Mouse (Mus musculus): ENCODE data around the gene Usp5. TPM values are rescaled to one million over a fixed set of nuclear protein-coding genes. Genes with fewer than 3 reads are reported as not detected.
A peak's percentile ranks its signal among the peaks of the same experiment; 100 is the strongest.

The Usp5 gene
- polyA plus RNA-seq, 1 experiment, result 66.2 TPM

DNA sequence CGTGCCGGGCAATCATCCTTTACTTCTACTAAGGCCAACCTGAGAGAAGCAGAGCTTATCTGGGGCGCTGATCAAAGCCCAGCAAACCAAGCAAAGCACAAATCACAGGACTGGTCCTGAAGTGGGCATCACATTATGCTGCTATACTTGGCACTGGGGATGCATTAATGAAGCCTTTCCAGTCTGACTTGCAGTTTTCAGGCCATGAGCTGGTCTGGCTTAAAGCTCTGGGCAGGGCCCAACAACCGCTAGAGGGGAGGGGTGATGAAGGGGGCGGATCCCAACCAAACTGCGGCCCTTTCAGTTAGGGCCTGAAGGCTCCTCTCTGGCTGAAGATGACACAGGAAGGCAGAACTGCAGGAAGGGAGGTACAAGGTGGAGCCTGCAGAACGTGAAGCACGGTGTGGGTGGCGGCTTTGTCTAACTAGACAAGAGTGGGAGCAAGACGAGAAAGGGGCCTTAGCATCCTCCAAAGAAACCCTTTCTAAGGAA is 1.1 kb downstream of the Usp5 start:
- TF ChIP-seq POLR2A (IDR thresholded peaks at IDR 0.05; ENCODE audit: low read depth, low read length), result no peak
- peak; percentile 69 for DNase-seq
- Histone ChIP-seq H3K4me1 (ENCODE audit: control insufficient read depth, insufficient read depth, low read length) (no peaks in the 10 kb centered on the region), H3K4me3 (ENCODE audit: insufficient read depth, low read depth, low read length) (peak overlapping the region; percentile 44), H3K27ac (ENCODE audit: insufficient read depth, low read depth, low read length) (no peak overlapping the region), H3K36me3 (ENCODE audit: control insufficient read depth, insufficient read depth, low read length) (peaks cover 4% of the 10 kb centered on the region), H3K27me3 (replicated peaks; ENCODE audit: control insufficient read depth, insufficient read depth, low read length) (no peaks in the 10 kb centered on the region)
- 14% methylated on average over 10 of the region's 10 CpGs for WGBS

GRCm38 (mm10) chr6:124822049-124822448 is 7.2 kb downstream of the Usp5 start:
- no peak overlapping the region for H3K27ac ChIP-seq (ENCODE audit: insufficient read depth, low read depth, low read length)
- peaks cover 8% of the 10 kb centered on the region for H3K36me3 ChIP-seq (ENCODE audit: control insufficient read depth, insufficient read depth, low read length)
- 93% methylated on average over 4 of the region's 4 CpGs for WGBS
- no peaks in the 10 kb centered on the region for H3K4me1 ChIP-seq (ENCODE audit: control insufficient read depth, insufficient read depth, low read length)
- no peak overlapping the region for H3K4me3 ChIP-seq (ENCODE audit: insufficient read depth, low read depth, low read length)
- no peak for DNase-seq
- H3K27me3 ChIP-seq (replicated peaks; ENCODE audit: control insufficient read depth, insufficient read depth, low read length), result no peaks in the 10 kb centered on the region
- TF ChIP-seq POLR2A (IDR thresholded peaks at IDR 0.05; ENCODE audit: low read depth, low read length) (no peak), CTCF (conservative IDR thresholded peaks at IDR 0.05; ENCODE audit: insufficient read depth, insufficient read length, low read depth, low read length) (no peak)

- no peaks in the 10 kb centered on the region for H3K4me1 ChIP-seq (ENCODE audit: control insufficient read depth, insufficient read depth, low read length)
- peaks cover 8% of the 10 kb centered on the region for H3K36me3 ChIP-seq (ENCODE audit: control insufficient read depth, insufficient read depth, low read length)
- WGBS, result 95% methylated on average over 5 of the region's 5 CpGs
- H3K27me3 ChIP-seq (replicated peaks; ENCODE audit: control insufficient read depth, insufficient read depth, low read length), result no peaks in the 10 kb centered on the region
- H3K27ac ChIP-seq (ENCODE audit: insufficient read depth, low read depth, low read length), result no peak overlapping the region
- no peak for TF ChIP-seq POLR2A (IDR thresholded peaks at IDR 0.05; ENCODE audit: low read depth, low read length)
- no peak for TF ChIP-seq CTCF (conservative IDR thresholded peaks at IDR 0.05; ENCODE audit: insufficient read depth, insufficient read length, low read depth, low read length)
- no peak overlapping the region for H3K4me3 ChIP-seq (ENCODE audit: insufficient read depth, low read depth, low read length)
- DNase-seq, result no peak
Observed at GRCm38 (mm10) chr6:124820891-124821290, 8.4 kb downstream of the Usp5 start.

- peaks cover 4% of the 10 kb centered on the region for H3K36me3 ChIP-seq (ENCODE audit: control insufficient read depth, insufficient read depth, low read length)
- no peaks in the 10 kb centered on the region for H3K27me3 ChIP-seq (replicated peaks; ENCODE audit: control insufficient read depth, insufficient read depth, low read length)
- 85% methylated on average over 8 of the region's 8 CpGs for WGBS
- TF ChIP-seq CTCF (conservative IDR thresholded peaks at IDR 0.05; ENCODE audit: insufficient read depth, insufficient read length, low read depth, low read length), result no peak
- TF ChIP-seq POLR2A (IDR thresholded peaks at IDR 0.05; ENCODE audit: low read depth, low read length), result no peak
- no peak overlapping the region for H3K27ac ChIP-seq (ENCODE audit: insufficient read depth, low read depth, low read length)
- H3K4me1 ChIP-seq (ENCODE audit: control insufficient read depth, insufficient read depth, low read length), result peaks cover 5% of the 10 kb centered on the region
- no peak overlapping the region for H3K4me3 ChIP-seq (ENCODE audit: insufficient read depth, low read depth, low read length)
- no peak for DNase-seq
Observed at GRCm38 (mm10) chr6:124817971-124818370, 11.3 kb downstream of the Usp5 start.

DNA sequence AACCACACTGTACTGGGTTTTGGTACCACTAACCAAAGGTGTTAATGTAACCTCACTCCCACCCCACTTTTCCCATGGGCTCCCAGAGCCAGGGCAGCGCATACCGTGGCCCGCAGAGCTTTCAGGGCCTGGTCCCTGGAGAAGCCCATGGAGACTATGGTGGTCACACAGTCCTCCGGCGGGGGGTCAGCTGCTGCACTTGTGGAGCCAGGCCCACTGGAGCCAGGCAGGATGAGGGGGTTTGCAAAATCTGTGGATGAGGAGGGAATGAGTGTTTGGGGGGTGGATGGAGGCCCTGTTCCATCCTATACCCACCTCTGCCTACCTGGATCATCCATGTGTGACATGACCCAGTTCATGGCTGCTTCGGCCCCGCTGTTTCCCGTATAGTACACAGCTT is 11.7 kb downstream of the Usp5 start:
- Histone ChIP-seq H3K4me3 (ENCODE audit: insufficient read depth, low read depth, low read length) (no peak overlapping the region), H3K27me3 (replicated peaks; ENCODE audit: control insufficient read depth, insufficient read depth, low read length) (no peaks in the 10 kb centered on the region), H3K4me1 (ENCODE audit: control insufficient read depth, insufficient read depth, low read length) (peaks cover 5% of the 10 kb centered on the region), H3K36me3 (ENCODE audit: control insufficient read depth, insufficient read depth, low read length) (peaks cover 4% of the 10 kb centered on the region), H3K27ac (ENCODE audit: insufficient read depth, low read depth, low read length) (no peak overlapping the region)
- 91% methylated on average over 8 of the region's 8 CpGs for WGBS
- TF ChIP-seq POLR2A (IDR thresholded peaks at IDR 0.05; ENCODE audit: low read depth, low read length) (no peak), CTCF (conservative IDR thresholded peaks at IDR 0.05; ENCODE audit: insufficient read depth, insufficient read length, low read depth, low read length) (no peak)
- DNase-seq, result no peak

GRCm38 (mm10) chr6:124817125-124817524 is 12.2 kb downstream of the Usp5 start:
- 98% methylated on average over 11 of the region's 11 CpGs for WGBS
- no peak overlapping the region for H3K27ac ChIP-seq (ENCODE audit: insufficient read depth, low read depth, low read length)

DNA sequence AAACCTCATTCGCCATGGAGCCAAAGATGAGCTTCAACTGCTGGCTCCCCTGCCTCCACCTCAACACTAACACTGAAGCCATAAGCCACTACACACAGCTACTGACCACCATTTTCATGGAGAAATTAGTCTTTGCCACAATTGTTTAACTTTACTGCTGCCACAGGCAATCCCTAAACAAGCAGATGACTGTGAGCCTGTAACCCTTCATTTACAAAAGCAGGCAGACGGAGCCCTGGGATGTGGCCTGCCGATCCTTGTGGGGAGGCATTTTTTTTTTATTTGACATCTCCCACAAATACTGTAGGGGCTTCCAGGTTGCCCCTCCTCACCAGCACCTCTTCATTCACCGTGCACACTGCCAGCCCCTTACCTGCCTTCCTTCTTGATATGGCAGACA is 12.7 kb downstream of the Usp5 start:
- H3K4me3 ChIP-seq (ENCODE audit: insufficient read depth, low read depth, low read length), result no peak overlapping the region
- no peak overlapping the region for H3K27ac ChIP-seq (ENCODE audit: insufficient read depth, low read depth, low read length)
- peaks cover 12% of the 10 kb centered on the region for H3K4me1 ChIP-seq (ENCODE audit: control insufficient read depth, insufficient read depth, low read length)
- peaks cover 8% of the 10 kb centered on the region for H3K36me3 ChIP-seq (ENCODE audit: control insufficient read depth, insufficient read depth, low read length)
- no peak for DNase-seq
- 92% methylated on average over 4 of the region's 4 CpGs for WGBS
- no peak for TF ChIP-seq POLR2A (IDR thresholded peaks at IDR 0.05; ENCODE audit: low read depth, low read length)
- TF ChIP-seq CTCF (conservative IDR thresholded peaks at IDR 0.05; ENCODE audit: insufficient read depth, insufficient read length, low read depth, low read length), result no peak
- no peaks in the 10 kb centered on the region for H3K27me3 ChIP-seq (replicated peaks; ENCODE audit: control insufficient read depth, insufficient read depth, low read length)

More at GRCm38 (mm10) chr6:124817125-124817524, 12.2 kb downstream of the Usp5 start:
- DNase-seq, result no peak
- Histone ChIP-seq H3K27me3 (replicated peaks; ENCODE audit: control insufficient read depth, insufficient read depth, low read length) (no peaks in the 10 kb centered on the region), H3K36me3 (ENCODE audit: control insufficient read depth, insufficient read depth, low read length) (peaks cover 4% of the 10 kb centered on the region), H3K4me3 (ENCODE audit: insufficient read depth, low read depth, low read length) (no peak overlapping the region), H3K4me1 (ENCODE audit: control insufficient read depth, insufficient read depth, low read length) (peaks cover 8% of the 10 kb centered on the region)
- TF ChIP-seq POLR2A (IDR thresholded peaks at IDR 0.05; ENCODE audit: low read depth, low read length) (no peak), CTCF (conservative IDR thresholded peaks at IDR 0.05; ENCODE audit: insufficient read depth, insufficient read length, low read depth, low read length) (no peak)

Data from kidney, adult 2 months (tissue).